Mouse (Mus musculus) kidney, embryonic 16.5 days (tissue): ENCODE results near the gene 1700012A03Rik. TPM values are rescaled to one million over a fixed set of nuclear protein-coding genes. Genes with fewer than 3 reads are reported as not detected.

ENCODE experiments used
- ATAC-seq: fragments of 200-750 bp; cut with Nextera tagmentation; 2 replicates; pipeline ENCODE4 v1.8.0; 2017; ENCODE audit warnings: moderate TSS enrichment; ENCODE audit not compliant: low FRiP score, low TSS enrichment
- H3K27ac ChIP-seq: fragments of 300-500 bp; sonication (generic); 2 replicates; pipeline ENCODE4 v1.5.1; 2014; ENCODE audit warnings: low read length
- H3K27me3 ChIP-seq: fragments of 300-500 bp; sonication (generic); 2 replicates; pipeline ENCODE4 v1.6.1; 2014; ENCODE audit warnings: low read length, control low read depth, mixed read lengths; ENCODE audit not compliant: insufficient read depth
- H3K36me3 ChIP-seq: fragments of 300-500 bp; sonication (generic); 2 replicates; pipeline ENCODE4 v1.6.1; 2014; ENCODE audit warnings: low read length, control low read depth, mixed read lengths; ENCODE audit not compliant: insufficient read depth
- H3K4me1 ChIP-seq: fragments of 300-500 bp; sonication (generic); 2 replicates; pipeline ENCODE4 v1.6.1; 2014; ENCODE audit warnings: low read length, control low read depth, mixed read lengths; ENCODE audit not compliant: insufficient read depth
- H3K4me2 ChIP-seq: fragments of 300-500 bp; sonication (generic); replicated peaks from 2 replicates; pipeline ENCODE4 v1.6.1; 2014; ENCODE audit warnings: low read depth, low read length
- H3K4me3 ChIP-seq: fragments of 300-500 bp; sonication (generic); 2 replicates; pipeline ENCODE4 v1.5.1; 2014; ENCODE audit warnings: mild to moderate bottlenecking, low read length
- H3K9ac ChIP-seq: fragments of 300-500 bp; sonication (generic); replicated peaks from 2 replicates; pipeline ENCODE4 v1.6.1; 2014; ENCODE audit warnings: low read length
- H3K9me3 ChIP-seq: fragments of 300-500 bp; sonication (generic); 2 replicates; pipeline ENCODE4 v1.6.1; 2016; ENCODE audit warnings: low read length, control low read depth
- WGBS: fragments of 180-500 bp; shearing (Covaris S2); extraction: QIAGEN DNeasy Blood & Tissue Kit; methylation state at CpG from one replicate; pipeline ENCODE4 v1.1.7; 2014; 5-methylcytosine and 5-hydroxymethylcytosine counted together
- polyA plus RNA-seq: library from polyadenylated mRNA; unstranded; fragments of >200 nt; fragmentation: Nextera tagmentation; extraction: Ambion mirVana; gene quantifications from 2 replicates; pipeline ENCODE4 v1.2.1, GENCODE M21; 2015

The 1700012A03Rik gene
- not detected in 2 replicates for polyA plus RNA-seq

GRCm38 (mm10) chr6:32049951-32050345 is at the start of gene 1700012A03Rik:
TSS of gene 1700012A03Rik (plus strand) at chr6:32050246.
- no peaks in the 10 kb centered on the region for H3K27me3 ChIP-seq
- WGBS = 72% methylated on average over 3 of the region's 3 CpGs
- no peak within 1 kb of the TSS for H3K27ac ChIP-seq
- H3K9ac ChIP-seq = no peak within 1 kb of the TSS
- H3K9me3 ChIP-seq = no peaks in the 10 kb centered on the region
- no peak for ATAC-seq
- H3K4me3 ChIP-seq = no peak within 1 kb of the TSS
- H3K4me2 ChIP-seq = no peak within 1 kb of the TSS
- no peaks in the 10 kb centered on the region for H3K4me1 ChIP-seq
- H3K36me3 ChIP-seq = no peaks in the 10 kb centered on the region

- no peak for ATAC-seq
- H3K9me3 ChIP-seq = 0 out of 2 replicates have a peak, but pooled peaks cover 3% of the 10 kb centered on the region
- no peak overlapping the region for H3K4me3 ChIP-seq
- no peaks in the 10 kb centered on the region for H3K4me1 ChIP-seq
- no peaks in the 10 kb centered on the region for H3K27me3 ChIP-seq
- no peak overlapping the region for H3K27ac ChIP-seq
- 68% methylated on average over 10 of the region's 10 CpGs for WGBS
- H3K36me3 ChIP-seq = no peaks in the 10 kb centered on the region
- H3K4me2 ChIP-seq = no peak overlapping the region
- H3K9ac ChIP-seq = no peak overlapping the region
Measured at GRCm38 (mm10) chr6:32004228-32004627, 45.8 kb upstream of the 1700012A03Rik start.

GRCm38 (mm10) chr6:32005914-32006313 is 44.1 kb upstream of the 1700012A03Rik start:
- Histone ChIP-seq H3K4me2 (no peak overlapping the region), H3K9me3 (0 out of 2 replicates have a peak, but pooled peaks cover 3% of the 10 kb centered on the region), H3K4me1 (no peaks in the 10 kb centered on the region), H3K9ac (no peak overlapping the region), H3K36me3 (no peaks in the 10 kb centered on the region), H3K27ac (no peak overlapping the region), H3K27me3 (no peaks in the 10 kb centered on the region), H3K4me3 (no peak overlapping the region)
- ATAC-seq = no peak
- WGBS = 55% methylated on average over 2 of the region's 2 CpGs

- Histone ChIP-seq H3K4me1 (no peaks in the 10 kb centered on the region), H3K9me3 (0 out of 2 replicates have a peak, but pooled peaks cover 3% of the 10 kb centered on the region), H3K27ac (no peak overlapping the region), H3K36me3 (no peaks in the 10 kb centered on the region), H3K27me3 (no peaks in the 10 kb centered on the region), H3K4me3 (no peak overlapping the region), H3K4me2 (no peak overlapping the region), H3K9ac (no peak overlapping the region)
- WGBS = 74% methylated on average over 6 of the region's 6 CpGs
- no peak for ATAC-seq
Measured at GRCm38 (mm10) chr6:32006382-32006781, 43.7 kb upstream of the 1700012A03Rik start.

- 93% methylated on average over 3 of the region's 3 CpGs for WGBS
- no peaks in the 10 kb centered on the region for H3K27me3 ChIP-seq
- H3K4me3 ChIP-seq = no peak overlapping the region
- H3K9ac ChIP-seq = no peak overlapping the region
- H3K4me1 ChIP-seq = no peaks in the 10 kb centered on the region
- no peaks in the 10 kb centered on the region for H3K36me3 ChIP-seq
- H3K9me3 ChIP-seq = 0 out of 2 replicates have a peak, but pooled peaks cover 3% of the 10 kb centered on the region
- H3K4me2 ChIP-seq = no peak overlapping the region
- H3K27ac ChIP-seq = no peak overlapping the region
- no peak for ATAC-seq
Measured at GRCm38 (mm10) chr6:32007336-32007735, 42.7 kb upstream of the 1700012A03Rik start.

GRCm38 (mm10) chr6:32016841-32017240 is 33.2 kb upstream of the 1700012A03Rik start:
- no peak overlapping the region for H3K4me3 ChIP-seq
- H3K27ac ChIP-seq = no peak overlapping the region
- H3K4me2 ChIP-seq = no peak overlapping the region
- 76% methylated on average over 7 of the region's 7 CpGs for WGBS
- no peak overlapping the region for H3K9ac ChIP-seq
- peaks cover 5% of the 10 kb centered on the region; the same call in 1 of the 2 replicates for H3K4me1 ChIP-seq
- H3K36me3 ChIP-seq = no peaks in the 10 kb centered on the region
- ATAC-seq = no peak
- H3K27me3 ChIP-seq = no peaks in the 10 kb centered on the region
- no peaks in the 10 kb centered on the region for H3K9me3 ChIP-seq

DNA sequence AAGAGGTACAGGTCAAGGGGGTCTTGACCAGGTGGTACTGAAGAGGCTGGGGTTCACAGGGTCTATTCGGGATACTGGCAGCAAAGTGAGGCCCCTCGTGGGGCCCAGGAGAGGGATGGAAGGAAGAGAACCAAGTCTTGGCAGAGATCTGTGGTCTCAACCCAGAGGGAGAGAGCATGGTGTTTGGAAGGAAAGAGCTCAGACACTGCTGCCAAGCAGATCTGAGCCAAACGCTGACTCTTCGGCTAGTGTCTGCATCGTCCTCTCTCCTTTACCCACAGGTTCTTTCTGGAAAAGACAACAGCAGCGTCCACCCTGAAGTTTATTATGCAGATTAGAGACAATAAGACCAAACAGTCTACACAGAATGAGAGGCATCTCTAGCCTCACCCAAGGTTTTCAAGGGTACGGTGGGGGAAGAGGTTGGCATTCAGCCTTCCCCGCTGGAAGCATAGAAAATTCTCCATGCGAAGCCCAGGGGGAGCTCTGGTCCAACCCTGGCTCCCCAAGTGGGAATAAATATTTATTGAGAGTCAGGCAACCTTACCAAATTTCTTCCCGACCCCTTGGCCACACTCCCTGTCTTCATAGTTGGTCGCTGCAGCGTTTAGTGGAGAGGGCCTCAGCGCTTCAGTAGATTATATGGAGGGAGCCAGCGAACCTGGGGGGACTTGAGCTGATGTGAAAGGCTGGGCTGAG is 32.5 kb upstream of the 1700012A03Rik start:
- Histone ChIP-seq H3K36me3 (no peaks in the 10 kb centered on the region), H3K9ac (no peak overlapping the region), H3K4me3 (no peak overlapping the region), H3K27me3 (no peaks in the 10 kb centered on the region), H3K4me1 (peaks cover 5% of the 10 kb centered on the region; the same call in 1 of the 2 replicates), H3K9me3 (no peaks in the 10 kb centered on the region), H3K4me2 (no peak overlapping the region), H3K27ac (no peak overlapping the region)
- WGBS = 58% methylated on average over 14 of the region's 14 CpGs
- no peak; the same call in 1 of the 2 replicates for ATAC-seq

DNA sequence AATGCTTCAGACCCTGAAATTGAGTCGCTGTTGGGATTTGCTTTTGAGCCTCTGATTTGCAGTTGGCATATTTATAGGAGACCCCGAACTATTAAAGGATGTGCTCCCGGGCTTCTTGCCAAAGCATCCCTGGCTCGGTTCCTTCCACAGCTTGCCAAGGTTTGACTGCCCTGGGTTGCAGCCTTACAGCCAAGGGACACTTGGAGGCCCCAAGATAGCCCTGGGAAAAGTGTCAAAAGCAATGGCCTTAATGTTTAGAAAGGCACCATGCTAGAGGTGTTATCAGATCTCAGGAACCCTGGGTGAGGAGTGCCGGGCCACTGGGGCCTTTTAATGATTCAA is 32.0 kb upstream of the 1700012A03Rik start:
- Histone ChIP-seq H3K27me3 (no peaks in the 10 kb centered on the region), H3K36me3 (no peaks in the 10 kb centered on the region), H3K9ac (no peak overlapping the region), H3K4me2 (no peak overlapping the region), H3K4me1 (peaks cover 5% of the 10 kb centered on the region; the same call in 1 of the 2 replicates), H3K9me3 (no peaks in the 10 kb centered on the region), H3K4me3 (no peak overlapping the region), H3K27ac (no peak overlapping the region)
- peak; percentile 76 for ATAC-seq
- 40% methylated on average over 5 of the region's 5 CpGs for WGBS

DNA sequence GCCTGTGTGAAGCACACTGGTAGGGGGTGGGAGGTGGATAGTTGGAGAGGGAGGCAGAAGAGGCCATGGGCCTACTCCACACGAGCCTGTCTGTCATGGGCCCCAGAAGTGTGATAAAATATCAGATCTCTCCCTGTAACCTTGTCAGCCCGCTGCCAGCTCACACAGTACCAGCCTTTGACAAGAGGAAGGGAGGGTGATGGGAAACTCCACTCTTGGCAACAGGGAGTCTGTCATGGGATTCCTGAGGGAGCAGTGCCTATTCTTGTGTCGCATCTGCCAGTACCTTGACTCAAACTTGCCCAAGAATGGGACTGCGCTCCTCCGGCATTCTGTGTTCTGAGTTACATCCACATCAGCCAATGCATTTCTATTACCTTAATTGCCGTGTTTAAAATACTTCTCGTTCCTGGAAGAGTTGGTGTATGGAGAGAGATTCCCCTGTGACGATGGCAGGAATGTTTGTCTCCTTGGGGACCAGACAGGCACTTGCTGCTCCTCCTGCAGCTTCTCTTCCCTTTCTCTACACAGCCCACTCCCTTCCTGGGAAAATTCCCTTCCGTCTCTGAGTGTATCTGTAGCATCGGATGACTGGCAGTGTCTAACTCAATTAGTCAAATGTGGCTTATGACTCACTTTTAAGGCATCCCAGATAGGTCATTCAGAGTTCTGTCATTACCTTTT is 28.1 kb upstream of the 1700012A03Rik start:
- H3K9me3 ChIP-seq = no peaks in the 10 kb centered on the region; the same call in 1 of the 2 replicates
- WGBS = 79% methylated on average over 10 of the region's 10 CpGs

GRCm38 (mm10) chr6:32022537-32022869 is 27.5 kb upstream of the 1700012A03Rik start:
- WGBS = 100% methylated on average over 1 of the region's 1 CpGs
- no peak overlapping the region for H3K27ac ChIP-seq
- ATAC-seq = no peak
- no peak overlapping the region for H3K4me2 ChIP-seq
- H3K27me3 ChIP-seq = no peaks in the 10 kb centered on the region
- H3K9me3 ChIP-seq = no peaks in the 10 kb centered on the region; the same call in 1 of the 2 replicates
- peaks cover 5% of the 10 kb centered on the region; the same call in 1 of the 2 replicates for H3K4me1 ChIP-seq
- H3K4me3 ChIP-seq = no peak overlapping the region
- H3K36me3 ChIP-seq = no peaks in the 10 kb centered on the region
- H3K9ac ChIP-seq = no peak overlapping the region

More for the DNA sequence above, 28.1 kb upstream of the 1700012A03Rik start:
- no peak overlapping the region for H3K4me3 ChIP-seq
- no peaks in the 10 kb centered on the region for H3K27me3 ChIP-seq
- no peaks in the 10 kb centered on the region for H3K36me3 ChIP-seq
- no peak for ATAC-seq
- peaks cover 5% of the 10 kb centered on the region; the same call in 1 of the 2 replicates for H3K4me1 ChIP-seq
- no peak overlapping the region for H3K4me2 ChIP-seq
- H3K9ac ChIP-seq = no peak overlapping the region
- H3K27ac ChIP-seq = no peak overlapping the region
